Mouse (Mus musculus): ENCODE data around the gene Sema6c. TPM values are rescaled to one million over a fixed set of nuclear protein-coding genes. Genes with fewer than 3 reads are reported as not detected.
"Not testable (repeated sequence)": the region's sequence is repeated elsewhere in the genome, so short reads cannot be mapped to it uniquely, and the experiment has no call there.

Sema6c gene
- polyA plus RNA-seq, 1 experiment from 2014 or later, result 1.7 TPM

DNA sequence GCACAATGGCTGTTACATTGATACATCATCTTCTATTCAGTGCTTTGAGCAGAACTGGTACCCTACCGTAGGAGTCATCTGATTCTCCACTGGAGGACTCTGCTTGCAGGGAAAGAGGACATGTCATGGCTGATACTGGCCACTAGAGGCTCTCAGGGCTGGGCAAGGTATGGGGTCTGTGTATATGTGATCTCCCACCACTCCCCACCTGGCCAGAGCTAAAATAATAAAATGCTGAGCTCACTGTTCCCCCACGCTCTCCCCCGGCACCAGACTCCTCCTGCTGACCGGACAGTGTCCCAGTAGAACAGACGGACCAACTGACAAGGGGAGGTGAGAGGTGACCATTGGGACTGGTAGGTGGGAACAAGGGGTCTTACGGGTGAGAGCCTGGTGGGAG lies 36.0 kb upstream of the Sema6c start, which contains the start of gene Tmod4:
Tmod4 (plus strand) TSS at position 231 of the 400 bp plus-strand sequence.
- H3K9me3 ChIP-seq (ENCODE audit: control insufficient read depth, low read length), result no peaks in the 10 kb centered on the region
- H3K27me3 ChIP-seq (ENCODE audit: control insufficient read depth, insufficient read depth, low read length), result no peaks in the 10 kb centered on the region
- H3K4me1 ChIP-seq (replicated peaks; ENCODE audit: control insufficient read depth, insufficient read depth), result 0 out of 2 replicates have a peak, but pooled peaks cover 3% of the 10 kb centered on the region
- H3K4me2 ChIP-seq (replicated peaks; ENCODE audit: low read depth), result no peak within 1 kb of the TSS
- ATAC-seq (ENCODE audit: low FRiP score, low TSS enrichment) (peak; percentile 40; the same call in 1 of the 2 replicates), DNase-seq (ENCODE audit: low spot score) (peak; percentile 30)
- no peak within 1 kb of the TSS for H3K4me3 ChIP-seq (ENCODE audit: low read depth, low read length)
- TF ChIP-seq CTCF (IDR thresholded peaks at IDR 0.05; ENCODE audit: low read depth), result peak; percentile 69
- TF ChIP-seq EP300 (optimal IDR thresholded peaks at IDR 0.05), result no peak
- peaks cover 19% of the 10 kb centered on the region for H3K36me3 ChIP-seq (ENCODE audit: control insufficient read depth, insufficient read depth, low read length)
- peak within 1 kb of the TSS; percentile 9 for H3K27ac ChIP-seq (replicated peaks)
- WGBS, result 53% methylated on average over 6 of the region's 6 CpGs
- H3K9ac ChIP-seq (ENCODE audit: low read length), result peak within 1 kb of the TSS; percentile 23; the same call in 1 of the 2 replicates

DNA sequence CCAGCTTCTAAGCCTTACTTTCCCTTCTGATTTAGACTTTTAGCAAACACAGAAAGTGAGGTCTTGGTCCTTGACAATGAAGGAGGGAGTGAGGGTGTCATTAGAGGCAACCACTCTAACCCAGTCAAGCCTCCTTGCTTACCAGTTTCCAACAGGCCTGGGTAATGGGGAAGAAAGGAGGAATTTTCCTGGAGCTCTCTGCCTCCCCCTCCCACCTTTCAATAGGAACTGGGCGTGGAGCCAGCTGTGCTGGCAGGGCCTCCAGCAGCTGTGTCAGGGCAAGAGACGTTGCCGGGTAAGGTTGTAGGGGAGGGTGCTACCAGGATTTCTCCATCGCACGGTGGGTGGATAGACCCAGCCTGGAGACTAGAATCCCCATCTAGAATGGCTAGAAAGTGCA lies 35.3 kb upstream of the Sema6c start:
- Histone ChIP-seq H3K4me1 (replicated peaks; ENCODE audit: control insufficient read depth, insufficient read depth) (0 out of 2 replicates have a peak, but pooled peaks cover 3% of the 10 kb centered on the region), H3K9ac (ENCODE audit: low read length) (peak overlapping the region; percentile 23; the same call in 1 of the 2 replicates), H3K27me3 (ENCODE audit: control insufficient read depth, insufficient read depth, low read length) (no peaks in the 10 kb centered on the region), H3K36me3 (ENCODE audit: control insufficient read depth, insufficient read depth, low read length) (peaks cover 18% of the 10 kb centered on the region), H3K9me3 (ENCODE audit: control insufficient read depth, low read length) (no peaks in the 10 kb centered on the region), H3K4me2 (replicated peaks; ENCODE audit: low read depth) (no peak overlapping the region), H3K4me3 (ENCODE audit: low read depth, low read length) (no peak overlapping the region), H3K27ac (replicated peaks) (peak overlapping the region; percentile 9; the same call in 1 of the 2 replicates)
- peak; percentile 66 for DNase-seq (ENCODE audit: low spot score)
- no peak for ATAC-seq (ENCODE audit: low FRiP score, low TSS enrichment)
- TF ChIP-seq CTCF (IDR thresholded peaks at IDR 0.05; ENCODE audit: low read depth), result no peak
- TF ChIP-seq EP300 (optimal IDR thresholded peaks at IDR 0.05), result no peak
- 5% methylated on average over 5 of the region's 5 CpGs for WGBS

DNA sequence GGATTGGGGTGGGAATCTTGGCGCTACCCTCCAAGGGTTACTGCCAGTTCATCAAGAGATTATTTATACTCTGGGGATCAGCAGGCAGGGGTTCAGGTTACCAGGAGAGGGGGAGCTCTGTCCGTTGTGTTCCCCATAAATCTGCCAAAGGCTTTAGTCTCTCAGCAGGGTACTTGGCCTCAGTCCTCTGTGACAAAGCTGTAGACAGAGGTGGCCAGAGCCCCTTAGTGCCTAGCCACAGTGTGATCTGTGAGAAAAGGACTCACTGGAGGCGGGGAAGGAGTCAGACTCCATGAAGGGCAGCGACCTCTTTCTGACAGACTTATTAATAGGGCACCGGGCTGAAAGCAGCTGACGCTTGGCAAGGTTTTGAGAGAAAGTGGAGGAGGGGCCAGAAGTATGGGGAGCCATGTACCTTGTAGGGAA lies 31.0 kb upstream of the Sema6c start:
- no peak for ATAC-seq (ENCODE audit: low FRiP score, low TSS enrichment)
- DNase-seq (ENCODE audit: low spot score), result no peak
- no peak overlapping the region for H3K27ac ChIP-seq (replicated peaks)
- peaks cover 2% of the 10 kb centered on the region; the same call in 1 of the 2 replicates for H3K36me3 ChIP-seq (ENCODE audit: control insufficient read depth, insufficient read depth, low read length)
- no peak overlapping the region for H3K4me2 ChIP-seq (replicated peaks; ENCODE audit: low read depth)
- H3K4me1 ChIP-seq (replicated peaks; ENCODE audit: control insufficient read depth, insufficient read depth), result peaks cover 6% of the 10 kb centered on the region; the same call in 1 of the 2 replicates
- TF ChIP-seq CTCF (IDR thresholded peaks at IDR 0.05; ENCODE audit: low read depth) (no peak), EP300 (optimal IDR thresholded peaks at IDR 0.05) (no peak)
- no peaks in the 10 kb centered on the region for H3K9me3 ChIP-seq (ENCODE audit: control insufficient read depth, low read length)
- H3K27me3 ChIP-seq (ENCODE audit: control insufficient read depth, insufficient read depth, low read length), result no peaks in the 10 kb centered on the region
- no peak overlapping the region for H3K4me3 ChIP-seq (ENCODE audit: low read depth, low read length)
- no peak overlapping the region for H3K9ac ChIP-seq (ENCODE audit: low read length)
- WGBS, result 30% methylated on average over 6 of the region's 6 CpGs

DNA sequence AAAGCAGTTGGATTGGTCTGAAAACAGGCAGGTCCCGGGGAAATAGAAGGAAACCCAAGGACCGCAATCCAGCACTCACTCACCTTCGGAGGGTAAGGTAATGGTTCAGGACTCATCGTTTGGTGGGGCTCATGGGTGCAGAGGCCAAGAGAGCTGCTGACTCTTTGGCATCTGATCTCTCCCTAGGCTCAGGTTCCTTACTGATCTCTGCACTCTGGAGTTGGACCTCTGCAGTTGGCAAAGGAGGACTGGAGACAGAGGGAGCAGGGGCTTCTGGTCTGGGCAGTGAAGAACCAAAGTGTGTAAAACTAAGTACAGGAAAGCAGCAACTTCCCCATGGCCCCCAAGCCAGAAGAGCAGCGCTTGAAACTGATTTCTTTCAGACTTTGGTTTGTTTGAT lies 30.2 kb upstream of the Sema6c start:
- no peak for TF ChIP-seq CTCF (IDR thresholded peaks at IDR 0.05; ENCODE audit: low read depth)
- no peak for TF ChIP-seq EP300 (optimal IDR thresholded peaks at IDR 0.05)
- H3K4me1 ChIP-seq (replicated peaks; ENCODE audit: control insufficient read depth, insufficient read depth), result peaks cover 4% of the 10 kb centered on the region
- H3K27me3 ChIP-seq (ENCODE audit: control insufficient read depth, insufficient read depth, low read length), result no peaks in the 10 kb centered on the region
- H3K9me3 ChIP-seq (ENCODE audit: control insufficient read depth, low read length), result no peaks in the 10 kb centered on the region
- no peak overlapping the region for H3K4me3 ChIP-seq (ENCODE audit: low read depth, low read length)
- no peak overlapping the region for H3K9ac ChIP-seq (ENCODE audit: low read length)
- H3K36me3 ChIP-seq (ENCODE audit: control insufficient read depth, insufficient read depth, low read length), result peaks cover 2% of the 10 kb centered on the region; the same call in 1 of the 2 replicates
- no peak overlapping the region for H3K4me2 ChIP-seq (replicated peaks; ENCODE audit: low read depth)
- 66% methylated on average over 5 of the region's 5 CpGs for WGBS
- no peak for ATAC-seq (ENCODE audit: low FRiP score, low TSS enrichment)
- DNase-seq (ENCODE audit: low spot score), result no peak
- H3K27ac ChIP-seq (replicated peaks), result 0 out of 2 replicates have a peak overlapping the region, but pooled peaks have one; percentile 8

DNA sequence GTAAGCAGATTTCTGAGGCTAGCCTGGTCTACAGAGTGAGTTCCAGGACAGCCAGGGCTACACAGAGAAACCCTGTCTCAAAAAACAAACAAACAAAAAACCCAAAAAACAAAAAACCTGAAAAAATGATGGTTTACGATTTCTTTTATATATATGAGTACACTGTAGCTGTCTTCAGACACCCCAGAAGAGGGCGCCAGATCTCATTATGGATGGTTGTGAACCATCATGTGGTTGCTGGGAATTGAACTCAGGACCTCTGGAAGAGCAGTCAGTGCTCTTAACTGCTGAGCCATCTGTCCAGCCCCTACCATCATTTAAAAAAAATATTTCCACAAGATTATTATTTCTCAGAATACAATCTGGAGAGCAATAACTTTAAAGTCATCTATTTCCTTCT lies 27.9 kb upstream of the Sema6c start:
- WGBS, result 88% methylated on average over 2 of the region's 2 CpGs
- H3K9me3 ChIP-seq (ENCODE audit: control insufficient read depth, low read length); H3K4me3 ChIP-seq (ENCODE audit: low read depth, low read length); H3K27ac ChIP-seq (replicated peaks); H3K4me2 ChIP-seq (replicated peaks; ENCODE audit: low read depth); H3K36me3 ChIP-seq (ENCODE audit: control insufficient read depth, insufficient read depth, low read length); ATAC-seq (ENCODE audit: low FRiP score, low TSS enrichment); H3K4me1 ChIP-seq (replicated peaks; ENCODE audit: control insufficient read depth, insufficient read depth); H3K27me3 ChIP-seq (ENCODE audit: control insufficient read depth, insufficient read depth, low read length); DNase-seq (ENCODE audit: low spot score); H3K9ac ChIP-seq (ENCODE audit: low read length): not testable (repeated sequence)
- peak; percentile 50 for TF ChIP-seq CTCF (IDR thresholded peaks at IDR 0.05; ENCODE audit: low read depth)

DNA sequence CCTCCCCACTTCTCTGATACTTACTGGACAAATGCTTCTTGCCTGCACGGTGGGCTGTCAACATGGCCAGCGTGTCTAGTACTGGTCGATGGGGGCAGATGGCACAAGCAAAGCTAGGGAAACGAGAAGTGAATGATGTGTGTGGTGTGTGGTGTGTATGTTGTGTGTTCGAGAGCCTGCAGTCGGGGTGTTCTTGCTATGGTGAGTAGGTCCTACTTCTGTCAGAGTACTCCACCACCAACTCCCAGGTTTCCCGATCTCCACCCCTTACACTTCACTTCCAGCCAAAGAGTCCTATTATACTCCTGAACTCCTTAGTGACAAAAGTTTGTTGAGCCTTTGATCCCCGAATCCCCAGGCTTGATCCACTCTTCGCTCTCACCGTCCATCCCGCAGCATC lies 27.1 kb upstream of the Sema6c start:
- ATAC-seq (ENCODE audit: low FRiP score, low TSS enrichment), result no peak; the same call in none of the 2 replicates
- H3K27me3 ChIP-seq (ENCODE audit: control insufficient read depth, insufficient read depth, low read length), result no peaks in the 10 kb centered on the region
- TF ChIP-seq EP300 (optimal IDR thresholded peaks at IDR 0.05), result no peak
- TF ChIP-seq CTCF (IDR thresholded peaks at IDR 0.05; ENCODE audit: low read depth), result no peak
- peaks cover 4% of the 10 kb centered on the region for H3K4me1 ChIP-seq (replicated peaks; ENCODE audit: control insufficient read depth, insufficient read depth)
- H3K27ac ChIP-seq (replicated peaks), result peak overlapping the region; percentile 74
- H3K9me3 ChIP-seq (ENCODE audit: control insufficient read depth, low read length), result no peaks in the 10 kb centered on the region
- peak overlapping the region; percentile 81 for H3K4me2 ChIP-seq (replicated peaks; ENCODE audit: low read depth)
- peaks cover 2% of the 10 kb centered on the region; the same call in 1 of the 2 replicates for H3K36me3 ChIP-seq (ENCODE audit: control insufficient read depth, insufficient read depth, low read length)
- peak overlapping the region; percentile 64 for H3K4me3 ChIP-seq (ENCODE audit: low read depth, low read length)
- no peak for DNase-seq (ENCODE audit: low spot score)
- WGBS, result 52% methylated on average over 11 of the region's 11 CpGs
- H3K9ac ChIP-seq (ENCODE audit: low read length), result peak overlapping the region; percentile 76

Measured in stomach, postnatal 0 days (tissue).